Mouse (Mus musculus) myocyte (in vitro differentiated cells): Measurements from ENCODE around the gene Steap2. TPM values are rescaled to one million over a fixed set of nuclear protein-coding genes. Genes with fewer than 3 reads are reported as not detected.

Source experiments
- H3K27me3 ChIP-seq: one replicate; pipeline ENCODE4 v1.6.1; 2011; ENCODE audit not compliant: control insufficient read depth, insufficient read depth, insufficient read length
- H3K36me3 ChIP-seq: one replicate; pipeline ENCODE4 v1.6.1; 2011; ENCODE audit not compliant: control insufficient read depth, insufficient read depth
- H3K4me2 ChIP-seq: one replicate; pipeline ENCODE4 v1.6.1; 2011; ENCODE audit warnings: low read depth, control low read depth
- H3K4me3 ChIP-seq: one replicate; pipeline ENCODE4 v1.5.1; 2011; ENCODE audit warnings: mild to moderate bottlenecking, control low read depth, moderate library complexity
- H3K79me2 ChIP-seq: one replicate; pipeline ENCODE4 v1.6.1; 2011; ENCODE audit not compliant: control insufficient read depth, insufficient read depth
- H3ac ChIP-seq: one replicate; pipeline ENCODE4 v1.6.1; 2011; ENCODE audit not compliant: control insufficient read depth, insufficient read length
- CEBPB ChIP-seq: IDR thresholded peaks from 2 replicates; pipeline ENCODE4 v1.6.1; 2011; ENCODE audit warnings: mild to moderate bottlenecking, moderate library complexity; ENCODE audit not compliant: poor library complexity, insufficient read depth, severe bottlenecking
- E2F4 ChIP-seq: IDR thresholded peaks from one replicate; pipeline ENCODE4 v1.6.1; 2011; ENCODE audit warnings: mild to moderate bottlenecking, control low read depth, moderate library complexity; ENCODE audit not compliant: insufficient read depth
- MAX ChIP-seq: IDR thresholded peaks from one replicate; pipeline ENCODE4 v1.6.1; 2011; ENCODE audit warnings: low read depth, mild to moderate bottlenecking, control low read depth
- MYOD1 ChIP-seq, 3 experiments: IDR thresholded peaks; one replicate each; pipeline ENCODE4 v1.6.1; 2011; ENCODE audit warnings: control low read depth in 2 of 3, low read depth in 2 of 3, mild to moderate bottlenecking in 2 of 3, moderate library complexity in 1 of 3; ENCODE audit not compliant: insufficient read length in 2 of 3, control insufficient read depth in 1 of 3
- MYOG ChIP-seq, 3 experiments: IDR thresholded peaks; one replicate each; pipeline ENCODE4 v1.6.1; 2011; ENCODE audit warnings: control low read depth in 2 of 3, low read depth in 2 of 3, mild to moderate bottlenecking in 2 of 3; ENCODE audit not compliant: insufficient read length in 2 of 3, control insufficient read depth in 1 of 3, insufficient read depth in 1 of 3
- POLR2A ChIP-seq: IDR thresholded peaks from one replicate; pipeline ENCODE4 v1.6.1; 2011; ENCODE audit warnings: low read depth, mild to moderate bottlenecking, control low read depth, moderate library complexity; ENCODE audit not compliant: insufficient read length
- POLR2AphosphoS2 ChIP-seq: IDR thresholded peaks from one replicate; pipeline ENCODE4 v1.6.1; 2011; ENCODE audit warnings: low read depth, control low read depth; ENCODE audit not compliant: insufficient read length
- REST ChIP-seq: IDR thresholded peaks from one replicate; pipeline ENCODE4 v1.6.1; 2011; ENCODE audit warnings: mild to moderate bottlenecking, control low read depth, moderate library complexity; ENCODE audit not compliant: insufficient read depth, insufficient read length
- SRF ChIP-seq: IDR thresholded peaks from one replicate; pipeline ENCODE4 v1.6.1; 2011; ENCODE audit warnings: low read depth; ENCODE audit not compliant: control insufficient read depth, insufficient read length
- TCF12 ChIP-seq: IDR thresholded peaks from one replicate; pipeline ENCODE4 v1.6.1; 2011; ENCODE audit warnings: mild to moderate bottlenecking, control low read depth; ENCODE audit not compliant: poor library complexity, insufficient read depth, severe bottlenecking
- TCF3 ChIP-seq: IDR thresholded peaks from one replicate; pipeline ENCODE4 v1.6.1; 2011; ENCODE audit warnings: low read depth, control low read depth; ENCODE audit not compliant: insufficient read length
- USF1 ChIP-seq: IDR thresholded peaks from one replicate; pipeline ENCODE4 v1.6.1; 2011; ENCODE audit warnings: low read depth, mild to moderate bottlenecking, control low read depth, moderate library complexity
- polyA plus RNA-seq: library from polyadenylated mRNA; unstranded; fragments of >200 nt; fragmentation: generic; extraction: Trizol; gene quantifications from one replicate; pipeline ENCODE4 v1.2.1, GENCODE M21; 2012; ENCODE audit warnings: missing spikeins

Steap2 gene
- polyA plus RNA-seq = 15.5 TPM

DNA sequence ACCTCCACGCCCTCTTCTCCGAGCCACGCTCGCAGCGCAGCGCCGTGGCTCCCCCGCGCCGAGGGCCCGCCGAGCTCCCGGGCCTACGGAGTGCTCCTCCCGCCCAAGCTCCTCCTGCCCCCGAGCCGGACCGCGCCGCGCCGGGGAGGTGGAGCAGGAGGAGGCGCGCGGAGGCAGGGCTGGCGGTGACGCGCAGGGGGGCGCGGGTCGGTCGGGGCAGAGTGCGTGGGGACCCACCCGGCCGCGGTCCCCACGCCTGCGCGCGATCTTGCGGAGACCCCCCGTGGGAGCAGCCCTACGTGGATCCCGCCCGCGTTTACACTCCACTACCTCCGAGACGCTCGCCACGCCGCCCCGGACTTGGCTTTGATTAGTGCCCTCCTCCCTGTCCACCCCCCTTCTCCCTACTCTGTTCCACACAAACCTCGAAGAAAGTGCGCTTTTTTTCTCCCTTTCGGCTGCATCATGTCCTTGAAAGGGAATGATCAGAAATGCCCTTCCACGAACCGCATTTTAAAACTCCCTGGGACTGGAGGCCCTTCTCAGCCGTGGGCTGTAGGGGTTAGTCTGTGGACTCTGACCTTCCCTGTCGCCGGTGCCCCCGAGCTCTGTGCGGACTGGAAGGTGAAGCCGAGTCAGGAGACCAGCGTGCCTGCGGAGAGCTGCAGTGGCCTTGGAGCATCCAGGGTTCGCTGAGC is at the start of gene Steap2:
TSS of gene Steap2 (minus strand) at position 623 of the 698 bp plus-strand sequence.
- Histone ChIP-seq H3K79me2 (peaks cover 40% of the 10 kb centered on the region), H3K36me3 (no peaks in the 10 kb centered on the region), H3K27me3 (no peaks in the 10 kb centered on the region), H3ac (peak within 1 kb of the TSS; percentile 81), H3K4me2 (peak within 1 kb of the TSS; percentile 87), H3K4me3 (peak within 1 kb of the TSS; percentile 73)
- TF ChIP-seq POLR2AphosphoS2 (peak; percentile 82), POLR2A (peak; percentile 93), MYOG (IDR thresholded peaks at IDR 0.05; ENCODE audit: control insufficient read depth in 1 of 3, insufficient read depth in 1 of 3, insufficient read length in 2 of 3, low read depth in 2 of 3) (peak in 1 of 3 experiments; percentile 36), MAX (no peak)

GRCm38 (mm10) chr5:5734445-5734844 is 40.1 kb upstream of the Steap2 start:
- H3K79me2 ChIP-seq = no peaks in the 10 kb centered on the region
- H3K36me3 ChIP-seq = peaks cover 30% of the 10 kb centered on the region
- TF ChIP-seq POLR2AphosphoS2 (peak; percentile 69), SRF (no peak), TCF12 (no peak)
- H3ac ChIP-seq = no peak overlapping the region
- H3K27me3 ChIP-seq = no peaks in the 10 kb centered on the region
- H3K4me3 ChIP-seq = no peak overlapping the region
- H3K4me2 ChIP-seq = no peak overlapping the region

DNA sequence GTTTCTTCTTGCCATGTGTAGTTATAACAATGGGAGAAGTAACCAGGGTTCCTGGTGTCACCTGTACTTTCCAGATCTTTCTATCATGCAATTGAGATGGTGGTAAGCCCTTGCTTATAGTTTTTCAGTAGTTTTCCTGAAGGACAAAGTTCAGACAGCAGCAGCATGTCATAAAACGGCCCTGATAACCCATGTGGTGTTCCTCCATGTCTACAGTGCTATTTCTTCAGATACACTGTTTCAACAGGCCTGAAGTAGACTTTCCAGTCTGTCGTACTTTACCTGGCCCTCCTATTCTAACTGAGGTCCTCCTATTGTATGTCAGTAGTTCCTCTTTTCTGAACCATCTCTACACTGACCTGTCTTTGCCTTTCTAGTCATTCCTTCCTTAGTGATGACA is 38.5 kb upstream of the Steap2 start:
- Histone ChIP-seq H3K4me3 (no peak overlapping the region), H3K36me3 (peaks cover 19% of the 10 kb centered on the region), H3K27me3 (no peaks in the 10 kb centered on the region), H3K79me2 (no peaks in the 10 kb centered on the region), H3K4me2 (no peak overlapping the region), H3ac (no peak overlapping the region)
- TF ChIP-seq SRF (no peak), TCF12 (no peak), MYOD1 (IDR thresholded peaks at IDR 0.05; ENCODE audit: control insufficient read depth in 1 of 3, insufficient read length in 2 of 3, low read depth in 2 of 3) (no peak), USF1 (no peak), REST (no peak), POLR2AphosphoS2 (no peak), CEBPB (no peak), E2F4 (no peak), MAX (no peak)

GRCm38 (mm10) chr5:5732208-5732607 is 37.8 kb upstream of the Steap2 start:
- Histone ChIP-seq H3K36me3 (peaks cover 15% of the 10 kb centered on the region), H3ac (no peak overlapping the region), H3K4me2 (no peak overlapping the region), H3K27me3 (no peaks in the 10 kb centered on the region), H3K4me3 (no peak overlapping the region), H3K79me2 (no peaks in the 10 kb centered on the region)
- no peak for TF ChIP-seq MYOG (IDR thresholded peaks at IDR 0.05; ENCODE audit: control insufficient read depth in 1 of 3, insufficient read depth in 1 of 3, insufficient read length in 2 of 3, low read depth in 2 of 3)
- no peak for TF ChIP-seq MAX
- no peak for TF ChIP-seq SRF
- TF ChIP-seq USF1 = no peak
- TF ChIP-seq CEBPB = no peak
- no peak for TF ChIP-seq POLR2AphosphoS2
- TF ChIP-seq REST = no peak
- no peak for TF ChIP-seq TCF12
- TF ChIP-seq MYOD1 (IDR thresholded peaks at IDR 0.05; ENCODE audit: control insufficient read depth in 1 of 3, insufficient read length in 2 of 3, low read depth in 2 of 3) = no peak
- no peak for TF ChIP-seq E2F4

- no peak overlapping the region for H3K4me2 ChIP-seq
- no peak overlapping the region for H3ac ChIP-seq
- TF ChIP-seq MAX (no peak), REST (no peak), USF1 (no peak), MYOD1 (IDR thresholded peaks at IDR 0.05; ENCODE audit: control insufficient read depth in 1 of 3, insufficient read length in 2 of 3, low read depth in 2 of 3) (no peak), CEBPB (no peak), MYOG (IDR thresholded peaks at IDR 0.05; ENCODE audit: control insufficient read depth in 1 of 3, insufficient read depth in 1 of 3, insufficient read length in 2 of 3, low read depth in 2 of 3) (no peak), TCF3 (no peak), POLR2A (no peak), POLR2AphosphoS2 (no peak), E2F4 (no peak), TCF12 (no peak), SRF (no peak)
- no peaks in the 10 kb centered on the region for H3K36me3 ChIP-seq
- H3K4me3 ChIP-seq = no peak overlapping the region
- H3K27me3 ChIP-seq = no peaks in the 10 kb centered on the region
- H3K79me2 ChIP-seq = no peaks in the 10 kb centered on the region
These were observed 35.5 kb upstream of the Steap2 start for GRCm38 (mm10) chr5:5729904-5730303.
